Mouse (Mus musculus): ENCODE measurements around the gene Slco2b1. TPM values are rescaled to one million over a fixed set of nuclear protein-coding genes. Genes with fewer than 3 reads are reported as not detected.

The Slco2b1 gene
- polyA plus RNA-seq, 1 experiment from 2014 or later, result 0.13 TPM

GRCm38 (mm10) chr7:99665731-99666452, 45.2 kb downstream of the Slco2b1 start:
- WGBS (ENCODE audit: insufficient replicate concordance), result 74% methylated on average over 10 of the region's 10 CpGs
- no peaks in the 10 kb centered on the region for H3K36me3 ChIP-seq
- no peak overlapping the region for H3K27ac ChIP-seq
- H3K27me3 ChIP-seq, result 0 out of 2 replicates have a peak, but pooled peaks cover 3% of the 10 kb centered on the region
- no peaks in the 10 kb centered on the region for H3K9me3 ChIP-seq (replicated peaks)
- H3K4me2 ChIP-seq, result no peak overlapping the region
- no peak overlapping the region for H3K9ac ChIP-seq
- no peaks in the 10 kb centered on the region for H3K4me1 ChIP-seq (replicated peaks)
- no peak for ATAC-seq (ENCODE audit: low read depth)
- no peak for DNase-seq
- H3K4me3 ChIP-seq (replicated peaks), result no peak overlapping the region

GRCm38 (mm10) chr7:99664571-99665485, 46.3 kb downstream of the Slco2b1 start:
- Histone ChIP-seq H3K4me1 (replicated peaks) (no peaks in the 10 kb centered on the region), H3K9ac (no peak overlapping the region), H3K9me3 (replicated peaks) (no peaks in the 10 kb centered on the region), H3K27ac (no peak overlapping the region), H3K36me3 (no peaks in the 10 kb centered on the region), H3K4me3 (replicated peaks) (no peak overlapping the region), H3K27me3 (peaks cover 3% of the 10 kb centered on the region; the same call in 1 of the 2 replicates), H3K4me2 (no peak overlapping the region)
- ATAC-seq (ENCODE audit: low read depth), result no peak
- DNase-seq, result no peak
- WGBS (ENCODE audit: insufficient replicate concordance), result 58% methylated on average over 11 of the region's 11 CpGs

GRCm38 (mm10) chr7:99663507-99664220, 47.5 kb downstream of the Slco2b1 start:
- no peak overlapping the region for H3K4me3 ChIP-seq (replicated peaks)
- WGBS (ENCODE audit: insufficient replicate concordance), result 69% methylated on average over 9 of the region's 9 CpGs
- ATAC-seq (ENCODE audit: low read depth) (no peak), DNase-seq (no peak)
- no peak overlapping the region for H3K9ac ChIP-seq
- no peaks in the 10 kb centered on the region for H3K4me1 ChIP-seq (replicated peaks)
- no peaks in the 10 kb centered on the region for H3K9me3 ChIP-seq (replicated peaks)
- no peaks in the 10 kb centered on the region; the same call in 1 of the 2 replicates for H3K27me3 ChIP-seq
- H3K4me2 ChIP-seq, result no peak overlapping the region
- no peak overlapping the region for H3K27ac ChIP-seq
- H3K36me3 ChIP-seq, result no peaks in the 10 kb centered on the region

GRCm38 (mm10) chr7:99662311-99662710, 48.8 kb downstream of the Slco2b1 start:
- no peak for ATAC-seq (ENCODE audit: low read depth)
- WGBS (ENCODE audit: insufficient replicate concordance), result 56% methylated on average over 2 of the region's 2 CpGs

GRCm38 (mm10) chr7:99661571-99662230, 49.4 kb downstream of the Slco2b1 start:
- H3K36me3 ChIP-seq, result no peaks in the 10 kb centered on the region

More at GRCm38 (mm10) chr7:99662311-99662710, 48.8 kb downstream of the Slco2b1 start:
- Histone ChIP-seq H3K9ac (no peak overlapping the region), H3K4me3 (replicated peaks) (no peak overlapping the region), H3K9me3 (replicated peaks) (no peaks in the 10 kb centered on the region), H3K27ac (no peak overlapping the region), H3K4me1 (replicated peaks) (no peaks in the 10 kb centered on the region), H3K4me2 (no peak overlapping the region), H3K27me3 (no peaks in the 10 kb centered on the region; the same call in 1 of the 2 replicates), H3K36me3 (no peaks in the 10 kb centered on the region)
- no peak for DNase-seq

GRCm38 (mm10) chr7:99661071-99661470, 50.1 kb downstream of the Slco2b1 start:
- H3K4me2 ChIP-seq, result no peak overlapping the region
- 79% methylated on average over 9 of the region's 9 CpGs for WGBS (ENCODE audit: insufficient replicate concordance)
- H3K27ac ChIP-seq, result no peak overlapping the region
- H3K4me1 ChIP-seq (replicated peaks), result no peaks in the 10 kb centered on the region
- ATAC-seq (ENCODE audit: low read depth) (no peak), DNase-seq (no peak)
- H3K9me3 ChIP-seq (replicated peaks), result no peaks in the 10 kb centered on the region
- H3K36me3 ChIP-seq, result no peaks in the 10 kb centered on the region
- H3K27me3 ChIP-seq, result peaks cover 5% of the 10 kb centered on the region; the same call in 1 of the 2 replicates
- H3K9ac ChIP-seq, result no peak overlapping the region
- H3K4me3 ChIP-seq (replicated peaks), result no peak overlapping the region

More at GRCm38 (mm10) chr7:99661571-99662230, 49.4 kb downstream of the Slco2b1 start:
- DNase-seq, result no peak
- peaks cover 5% of the 10 kb centered on the region; the same call in 1 of the 2 replicates for H3K27me3 ChIP-seq
- H3K4me2 ChIP-seq, result no peak overlapping the region
- no peak overlapping the region for H3K4me3 ChIP-seq (replicated peaks)
- no peaks in the 10 kb centered on the region for H3K4me1 ChIP-seq (replicated peaks)
- no peak overlapping the region for H3K27ac ChIP-seq
- H3K9me3 ChIP-seq (replicated peaks), result no peaks in the 10 kb centered on the region
- no peak overlapping the region for H3K9ac ChIP-seq
- no peak for ATAC-seq (ENCODE audit: low read depth)
- 69% methylated on average over 14 of the region's 14 CpGs for WGBS (ENCODE audit: insufficient replicate concordance)

GRCm38 (mm10) chr7:99659379-99660029, 51.6 kb downstream of the Slco2b1 start:
- no peak overlapping the region for H3K9ac ChIP-seq
- H3K36me3 ChIP-seq, result no peaks in the 10 kb centered on the region
- WGBS (ENCODE audit: insufficient replicate concordance), result 43% methylated on average over 12 of the region's 12 CpGs
- H3K4me1 ChIP-seq (replicated peaks), result no peaks in the 10 kb centered on the region
- H3K4me3 ChIP-seq (replicated peaks), result no peak overlapping the region
- H3K27me3 ChIP-seq, result peaks cover 15% of the 10 kb centered on the region; the same call in 1 of the 2 replicates
- no peak overlapping the region for H3K27ac ChIP-seq
- no peak overlapping the region for H3K4me2 ChIP-seq
- DNase-seq, result peak; percentile 59
- no peaks in the 10 kb centered on the region for H3K9me3 ChIP-seq (replicated peaks)
- ATAC-seq (ENCODE audit: low read depth), result no peak

GRCm38 (mm10) chr7:99654244-99654643, 56.9 kb downstream of the Slco2b1 start:
- no peak for DNase-seq
- WGBS (ENCODE audit: insufficient replicate concordance), result 51% methylated on average over 11 of the region's 11 CpGs
- Histone ChIP-seq H3K27ac (no peak overlapping the region), H3K9ac (no peak overlapping the region), H3K4me2 (no peak overlapping the region), H3K9me3 (replicated peaks) (no peaks in the 10 kb centered on the region), H3K4me3 (replicated peaks) (no peak overlapping the region), H3K27me3 (peaks cover 32% of the 10 kb centered on the region), H3K4me1 (replicated peaks) (no peaks in the 10 kb centered on the region), H3K36me3 (no peaks in the 10 kb centered on the region)
- ATAC-seq (ENCODE audit: low read depth), result no peak

- no peak overlapping the region for H3K4me2 ChIP-seq
- ATAC-seq (ENCODE audit: low read depth) (no peak), DNase-seq (no peak)
- WGBS (ENCODE audit: insufficient replicate concordance), result 51% methylated on average over 4 of the region's 4 CpGs
- no peak overlapping the region for H3K27ac ChIP-seq
- peaks cover 20% of the 10 kb centered on the region for H3K27me3 ChIP-seq
- H3K9me3 ChIP-seq (replicated peaks), result no peaks in the 10 kb centered on the region
- no peak overlapping the region for H3K9ac ChIP-seq
- H3K36me3 ChIP-seq, result no peaks in the 10 kb centered on the region
- no peak overlapping the region for H3K4me3 ChIP-seq (replicated peaks)
- H3K4me1 ChIP-seq (replicated peaks), result no peaks in the 10 kb centered on the region
Measured at GRCm38 (mm10) chr7:99649585-99649984, 61.6 kb downstream of the Slco2b1 start.

- H3K27ac ChIP-seq, result no peak overlapping the region
Measured at GRCm38 (mm10) chr7:99648623-99649022, 62.5 kb downstream of the Slco2b1 start.

More at GRCm38 (mm10) chr7:99648623-99649022, 62.5 kb downstream of the Slco2b1 start:
- WGBS (ENCODE audit: insufficient replicate concordance), result 2% methylated on average over 6 of the region's 6 CpGs
- Histone ChIP-seq H3K9ac (no peak overlapping the region), H3K27me3 (peaks cover 20% of the 10 kb centered on the region), H3K4me2 (no peak overlapping the region), H3K4me3 (replicated peaks) (no peak overlapping the region), H3K36me3 (no peaks in the 10 kb centered on the region), H3K9me3 (replicated peaks) (no peaks in the 10 kb centered on the region), H3K4me1 (replicated peaks) (peaks cover 5% of the 10 kb centered on the region)
- no peak for ATAC-seq (ENCODE audit: low read depth)
- DNase-seq, result no peak
